Mouse (Mus musculus) liver, embryonic 14.5 days (tissue): ENCODE measurements around the gene Cd47.

Experiments
- CTCF ChIP-seq: IDR thresholded peaks from 2 replicates; pipeline ENCODE4 v1.5.1; 2016; ENCODE audit warnings: antibody characterized with exemption, low read depth, control low read depth
- EP300 ChIP-seq: IDR thresholded peaks from 2 replicates; pipeline ENCODE4 v1.6.1; 2016; ENCODE audit warnings: antibody characterized with exemption, low read depth

DNA sequence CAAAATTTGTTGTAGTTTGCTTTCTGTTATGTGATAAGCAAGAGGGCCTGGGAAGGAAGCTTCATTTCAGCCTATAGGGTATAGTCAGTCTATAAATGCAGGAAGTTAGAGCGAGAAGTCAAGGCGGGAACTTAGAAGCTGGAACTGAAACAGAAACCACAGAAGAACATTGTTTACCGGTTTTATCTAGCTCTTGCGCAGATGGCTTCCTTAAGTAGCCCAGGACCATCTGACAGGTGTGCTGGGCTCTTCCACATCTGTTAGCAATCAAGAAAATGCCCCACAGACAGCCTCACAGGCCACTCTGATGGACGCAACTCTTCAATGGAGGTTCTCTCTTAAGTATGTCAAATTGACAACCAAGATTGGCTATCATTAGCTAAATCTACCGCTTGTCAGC lies 18.3 kb downstream of the Cd47 start:
- TF ChIP-seq CTCF (no peak), EP300 (peak; percentile 6; the same call in 1 of the 2 replicates)
